Mouse (Mus musculus) urinary bladder, postnatal 14 days (tissue): ENCODE measurements around the gene Zfp775.
"Not testable (repeated sequence)": the region's sequence is repeated elsewhere in the genome, so short reads cannot be mapped to it uniquely, and the experiment has no call there.

Source experiments
- DNase-seq: peaks from one replicate; pipeline ENCODE4 v3.0.0; 2021; ENCODE audit warnings: low spot score

Gene Zfp775

DNA sequence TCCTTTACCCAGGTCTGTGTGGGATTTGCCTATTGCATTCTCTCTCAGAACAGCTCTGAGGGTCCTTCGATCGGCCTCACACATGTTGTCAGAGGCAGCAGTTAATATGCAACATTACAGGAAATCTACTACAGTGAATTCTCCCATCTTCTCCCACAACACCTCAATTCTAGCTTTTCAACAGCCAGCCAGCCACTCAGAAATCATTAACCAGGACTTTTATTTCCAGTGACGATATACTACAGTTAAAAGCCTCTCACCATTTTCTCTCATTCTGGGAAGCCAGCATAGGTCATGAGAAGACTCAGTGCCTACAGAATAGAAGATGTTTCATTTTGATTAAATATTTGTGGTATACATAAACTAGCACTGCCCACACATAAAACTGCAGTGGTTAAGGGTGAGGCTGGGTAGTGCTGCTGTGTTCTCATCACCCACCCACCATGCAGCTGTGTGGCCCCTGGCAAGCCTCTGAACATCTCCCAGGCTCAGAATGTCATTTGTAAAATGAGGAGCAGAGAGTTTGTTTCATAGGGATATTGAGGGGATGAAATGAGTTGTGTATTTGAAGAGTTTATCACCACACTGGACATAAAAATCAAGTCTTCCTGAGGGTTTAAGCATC, 10.5 kb upstream of the Zfp775 start:
- no peak for DNase-seq

DNA sequence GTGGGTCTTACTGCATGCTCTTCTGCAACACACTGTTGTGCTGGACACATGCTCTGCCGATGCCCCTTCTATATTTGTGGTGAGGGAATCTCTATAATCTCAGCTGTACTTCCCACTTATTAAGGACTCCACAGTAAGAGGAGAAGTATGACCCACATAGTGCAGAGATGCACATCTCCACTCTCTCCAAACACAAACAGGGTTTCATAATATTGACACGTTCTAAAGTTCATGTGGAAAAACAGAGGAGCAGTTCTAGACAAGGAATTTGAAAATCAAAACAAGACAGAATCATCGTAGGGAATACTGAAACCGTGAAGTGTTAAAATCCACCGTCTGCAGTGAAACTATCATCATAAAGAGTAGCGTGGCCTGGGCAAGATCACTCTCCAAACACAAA, 10.0 kb upstream of the Zfp775 start:
- no peak for DNase-seq

DNA sequence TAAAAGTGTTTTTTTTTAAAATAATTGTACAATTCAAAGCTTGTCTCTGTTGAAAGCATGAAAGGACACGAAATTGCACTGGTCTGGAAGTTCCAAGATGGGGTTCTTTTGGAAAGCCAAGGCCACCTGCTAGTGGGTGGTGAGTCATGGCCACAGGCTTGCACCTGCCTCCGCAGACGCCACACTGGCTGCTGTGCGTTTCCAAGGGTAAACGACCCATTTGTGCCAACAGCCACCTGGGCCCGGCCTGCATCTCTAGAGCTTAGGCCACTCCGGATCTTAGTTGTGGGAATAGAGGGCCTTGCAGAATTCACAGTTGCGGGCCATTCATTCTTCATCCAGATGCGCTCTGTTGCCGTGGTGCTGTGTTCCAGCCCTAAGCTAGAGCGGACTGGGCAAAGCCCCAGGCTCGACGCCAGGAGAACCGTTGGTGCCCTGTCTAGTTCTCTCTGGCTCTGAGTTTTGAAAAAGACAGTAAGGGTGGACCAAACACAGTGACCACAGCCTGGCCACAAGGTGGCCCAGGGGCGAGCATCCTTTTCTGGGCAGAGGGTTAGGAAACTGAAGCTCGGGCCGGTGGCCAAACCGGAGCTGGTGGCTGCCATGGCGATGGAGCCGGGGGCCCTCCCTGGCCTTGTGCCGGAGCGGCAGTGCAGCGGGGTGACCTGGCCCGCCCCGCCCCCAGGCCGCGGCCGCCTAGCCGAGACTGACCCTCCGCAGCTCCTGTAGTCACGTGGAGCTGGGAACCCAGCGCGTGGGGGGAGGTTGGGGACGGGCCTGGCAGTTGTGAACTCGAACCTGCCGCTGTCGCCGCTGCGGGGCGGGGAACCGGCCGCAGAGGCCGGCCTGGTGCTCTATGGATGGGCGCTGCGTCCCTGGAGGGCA, 8.5 kb upstream of the Zfp775 start, which contains the start of the genes Repin1 and Gm44965:
Repin1 (plus strand) TSS at position 726 of the 885 bp plus-strand sequence.
Gm44965 (plus strand) TSS at position 784 of the 885 bp plus-strand sequence.
- peak; percentile 93 for DNase-seq

- DNase-seq = peak; percentile 31
These were observed 7.7 kb upstream of the Zfp775 start for GRCm38 (mm10) chr6:48594043-48594738.

DNA sequence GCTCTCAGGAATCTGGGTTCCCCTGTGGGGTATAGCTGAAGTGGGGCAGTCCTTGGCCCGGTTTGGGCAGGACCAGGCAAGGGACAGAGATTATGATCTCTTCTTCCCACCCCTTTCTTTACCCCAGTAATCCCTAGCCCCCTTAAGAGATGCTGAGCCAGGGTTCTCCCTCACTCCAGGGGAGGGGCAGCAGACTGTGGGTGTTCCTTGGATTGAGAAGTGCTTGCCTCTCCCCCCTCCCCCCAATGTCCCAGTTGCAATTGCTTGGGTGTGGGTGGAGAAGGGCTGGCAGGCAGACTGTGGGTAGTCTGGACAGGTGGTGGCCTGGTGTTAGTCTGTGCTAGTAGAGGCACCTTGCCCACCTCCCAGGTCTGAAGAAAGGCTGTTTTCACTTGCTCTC, 6.6 kb upstream of the Zfp775 start:
- DNase-seq = no peak

DNA sequence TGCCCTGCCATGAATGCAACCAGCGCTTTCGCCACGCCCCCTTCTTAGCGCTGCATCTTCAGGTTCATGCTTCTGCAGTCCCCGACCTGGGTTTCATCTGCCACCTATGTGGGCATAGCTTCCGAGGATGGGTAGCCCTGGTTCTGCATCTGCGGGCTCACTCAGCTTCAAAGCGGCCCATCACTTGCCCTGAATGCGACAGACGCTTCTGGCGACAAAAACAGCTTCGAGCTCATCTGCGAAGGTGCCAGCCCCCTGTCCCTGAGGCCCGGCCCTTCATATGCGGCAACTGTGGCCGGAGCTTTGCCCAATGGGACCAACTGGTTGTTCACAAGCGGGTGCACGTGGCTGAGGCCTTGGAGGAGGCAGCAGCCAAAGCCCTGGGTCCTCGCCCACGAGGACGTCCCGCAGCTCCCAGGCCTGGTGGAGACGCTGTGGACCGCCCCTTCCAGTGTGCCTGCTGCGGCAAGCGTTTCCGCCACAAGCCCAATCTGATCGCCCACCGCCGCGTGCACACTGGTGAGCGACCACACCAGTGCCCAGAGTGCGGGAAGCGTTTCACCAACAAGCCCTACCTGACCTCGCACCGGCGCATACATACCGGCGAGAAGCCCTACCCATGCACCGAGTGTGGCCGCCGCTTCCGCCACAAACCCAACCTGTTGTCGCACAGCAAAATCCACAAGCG, 5.2 kb upstream of the Zfp775 start:
- DNase-seq = no peak

- DNase-seq = no peak
These were observed 4.6 kb upstream of the Zfp775 start for GRCm38 (mm10) chr6:48597233-48597625.

DNA sequence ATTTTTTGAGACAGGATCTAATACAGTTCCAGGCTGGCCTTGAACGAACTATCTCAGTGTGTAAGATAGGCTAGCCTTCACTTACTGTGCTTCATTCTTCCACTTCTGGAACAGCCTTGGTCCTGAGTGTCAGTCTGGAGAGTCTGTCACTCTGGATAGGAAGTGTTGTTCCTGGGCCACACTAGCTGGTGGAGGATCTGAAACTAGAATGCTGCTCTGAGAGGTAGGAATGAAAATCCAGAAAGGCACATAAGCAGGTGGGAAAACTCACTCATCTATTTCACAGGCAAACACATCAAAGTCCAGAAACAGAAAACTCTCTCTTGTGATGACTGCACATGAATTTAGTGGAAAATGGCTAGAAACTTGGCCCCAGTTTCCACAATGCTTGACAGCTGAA, 1.3 kb upstream of the Zfp775 start:
- DNase-seq = no peak

DNA sequence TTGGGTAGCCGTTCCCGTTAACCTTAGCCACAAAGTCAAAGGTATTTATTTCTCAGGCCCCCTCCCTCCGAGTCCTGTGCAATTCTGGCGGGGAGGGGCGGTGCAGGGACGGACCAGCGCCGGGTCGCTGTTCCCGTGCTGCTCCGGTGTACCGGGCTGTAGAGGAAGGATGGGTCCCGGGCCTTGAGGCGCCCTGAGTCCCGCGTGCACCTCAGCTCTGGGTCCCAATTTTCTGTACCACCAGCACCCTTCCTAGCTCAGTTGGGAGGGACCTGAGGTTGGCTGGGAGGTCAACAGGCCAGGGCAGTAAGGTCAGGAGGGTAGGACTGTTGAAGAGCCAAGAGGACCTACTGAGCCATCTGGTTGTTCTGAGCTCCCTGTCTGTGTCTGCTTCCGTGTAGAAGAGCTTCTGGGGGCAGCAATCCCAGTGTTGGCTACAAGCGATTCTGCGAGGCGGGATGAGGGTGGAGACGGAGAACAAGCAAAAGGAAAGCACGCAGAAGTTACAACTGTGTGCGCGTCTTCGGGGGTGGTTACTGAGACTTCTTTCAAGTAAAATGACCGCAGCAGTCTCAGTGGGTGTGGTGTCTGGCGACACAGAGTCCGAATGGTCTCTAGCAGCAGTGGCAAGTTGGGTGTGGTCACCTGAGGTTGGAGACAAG, 348 bp downstream of the Zfp775 start:
- peak; percentile 29 for DNase-seq

DNA sequence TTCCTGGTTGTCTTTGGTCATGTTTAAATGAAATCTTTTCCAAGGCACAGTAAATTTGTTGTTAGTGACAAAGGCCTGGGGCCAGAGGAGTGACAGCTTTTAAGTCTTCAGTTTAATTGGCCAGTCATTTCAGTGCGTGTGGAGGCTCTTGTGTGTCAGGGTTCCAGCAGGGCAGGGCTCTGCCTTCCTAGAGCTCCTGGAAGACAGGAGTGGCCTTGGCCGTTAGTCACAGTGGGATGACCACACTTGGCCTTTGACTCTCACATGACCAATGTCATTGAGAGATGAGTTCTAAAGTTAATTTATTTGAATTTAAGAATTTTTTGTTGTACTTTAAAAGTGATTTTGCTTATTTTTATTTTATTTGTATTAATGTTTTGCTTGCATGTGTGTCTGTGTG, 6.3 kb downstream of the Zfp775 start:
- DNase-seq = no peak

- no peak for DNase-seq
These were observed 7.6 kb downstream of the Zfp775 start for GRCm38 (mm10) chr6:48609512-48609911.

- no peak for DNase-seq
These were observed 8.8 kb downstream of the Zfp775 start for GRCm38 (mm10) chr6:48610657-48611056.

DNA sequence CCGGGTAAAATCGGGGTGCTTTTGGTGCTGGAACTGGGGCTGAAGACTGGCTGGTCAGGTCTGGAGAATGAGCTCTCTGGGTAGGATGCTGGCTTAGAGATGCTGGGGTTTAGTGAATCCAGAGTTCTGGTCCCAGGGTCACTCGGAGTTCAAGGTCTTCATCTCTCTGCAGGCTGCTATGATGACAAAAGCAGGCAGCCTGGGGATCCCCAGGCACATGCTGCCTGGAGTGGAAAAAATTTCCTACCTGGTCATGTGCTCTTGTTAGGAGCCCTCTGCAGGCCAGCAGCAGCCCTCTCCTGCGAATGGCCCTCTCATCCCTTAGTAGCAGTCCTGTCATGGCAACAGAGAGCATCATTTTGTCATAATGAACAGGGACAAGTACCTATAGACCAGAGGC, 11.6 kb downstream of the Zfp775 start:
- DNase-seq = no peak

GRCm38 (mm10) chr6:48614756-48615155, 12.9 kb downstream of the Zfp775 start:
- no peak for DNase-seq

DNA sequence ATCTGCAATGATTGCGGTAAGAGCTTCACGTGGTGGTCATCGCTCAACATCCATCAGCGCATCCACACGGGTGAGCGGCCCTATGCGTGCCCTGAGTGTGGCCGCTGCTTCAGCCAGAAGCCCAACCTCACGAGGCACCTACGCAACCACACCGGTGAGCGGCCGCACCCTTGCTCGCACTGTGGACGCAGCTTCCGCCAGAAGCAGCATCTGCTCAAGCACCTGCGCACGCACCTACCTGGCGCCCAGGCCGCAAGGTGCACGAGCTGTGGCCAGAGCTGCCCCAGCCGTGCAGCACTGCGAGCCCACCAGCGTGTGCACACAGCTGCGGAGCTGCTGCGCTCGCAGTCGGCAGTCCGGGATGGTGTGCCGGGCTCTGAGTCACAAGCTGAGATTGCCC, 18.2 kb downstream of the Zfp775 start:
- no peak for DNase-seq

GRCm38 (mm10) chr6:48622186-48622843, 20.5 kb downstream of the Zfp775 start:
- DNase-seq = not testable (repeated sequence)

DNA sequence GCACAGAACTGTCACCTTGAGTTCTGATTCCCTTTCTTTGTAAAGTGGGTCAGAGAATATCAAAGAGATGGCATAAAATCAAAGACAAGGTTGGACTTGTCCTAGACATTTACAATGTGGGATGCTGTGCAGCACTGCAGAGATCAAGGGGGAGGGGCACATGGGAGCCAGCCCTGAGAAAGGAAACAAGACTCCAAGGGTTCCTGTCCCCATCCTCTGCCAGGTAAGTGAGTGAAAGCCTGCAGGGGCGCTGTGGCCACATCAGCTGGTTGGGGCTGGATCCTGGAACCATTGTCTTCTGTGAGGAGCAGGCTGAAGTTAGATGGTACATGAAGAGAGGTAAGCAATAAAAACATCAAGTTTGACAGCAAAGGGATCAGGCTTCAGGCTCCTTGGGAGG, 21.6 kb downstream of the Zfp775 start:
- no peak for DNase-seq

- DNase-seq = no peak
These were observed 24.6 kb downstream of the Zfp775 start, which contains the start of gene AI854703 for GRCm38 (mm10) chr6:48626464-48626863. AI854703 (plus strand) TSS chr6:48626764.

DNA sequence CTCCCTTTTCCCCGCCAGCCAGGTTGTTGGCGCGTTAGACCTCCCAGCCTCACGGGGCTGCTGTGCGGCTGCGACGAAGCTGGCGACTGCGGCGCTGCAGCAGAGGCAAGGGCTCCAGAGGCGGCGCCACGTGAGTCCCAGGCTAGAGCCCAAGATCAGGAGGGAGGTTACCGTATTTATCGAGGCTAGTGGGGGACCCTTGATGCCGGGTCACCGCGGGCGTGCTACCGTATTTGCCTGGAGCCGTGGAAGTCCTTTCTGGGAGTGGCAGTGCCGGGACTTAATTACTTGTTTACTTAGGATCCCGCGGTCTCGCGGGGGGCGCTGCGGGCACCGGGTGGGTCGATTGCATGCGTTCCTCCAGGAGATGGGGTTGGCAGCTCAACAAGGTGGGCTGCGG, 25.1 kb downstream of the Zfp775 start:
- peak; percentile 51 for DNase-seq

DNA sequence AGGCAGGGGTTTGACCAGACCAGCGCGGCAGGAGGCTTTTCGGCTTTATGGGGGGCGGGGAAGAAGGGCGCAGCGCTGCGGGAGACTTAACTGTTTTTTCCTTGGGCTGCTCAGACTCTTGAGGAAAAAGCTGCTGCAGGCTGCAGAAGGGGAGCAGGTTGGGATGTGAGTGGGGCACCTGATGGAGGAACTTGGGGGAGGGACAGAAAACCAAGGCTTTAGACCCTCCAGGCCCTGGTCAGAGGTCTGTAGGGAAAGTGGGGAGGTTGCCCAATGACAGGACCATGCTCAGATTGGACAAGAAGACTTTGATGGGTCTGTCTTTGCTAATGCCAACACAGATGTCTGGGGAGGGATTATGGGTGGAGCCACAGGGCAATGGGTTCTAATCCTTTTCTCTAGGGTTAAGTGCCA, 25.7 kb downstream of the Zfp775 start:
- no peak for DNase-seq

- no peak for DNase-seq
These were observed 26.5 kb downstream of the Zfp775 start for GRCm38 (mm10) chr6:48628377-48628776.
